Mouse (Mus musculus) spleen, adult 2 months (tissue): ENCODE data around the gene Tbcd.

Experiments used
- CTCF ChIP-seq: fragments of 200-500 bp; IDR thresholded peaks from 2 replicates; pipeline ENCODE4 v1.5.1; 2011; ENCODE audit warnings: mild to moderate bottlenecking, inconsistent platforms; ENCODE audit not compliant: insufficient read depth, insufficient read length, insufficient replicate concordance; ENCODE audit errors: extremely low read depth
- POLR2A ChIP-seq: fragments of 200-500 bp; IDR thresholded peaks from 2 replicates; pipeline ENCODE4 v1.6.1; 2011; ENCODE audit warnings: low read depth, low read length, inconsistent platforms

GRCm38 (mm10) chr11:121552167-121552566, 100.4 kb downstream of the Tbcd start:
- TF ChIP-seq CTCF (no peak), POLR2A (no peak)
